Mouse (Mus musculus): ENCODE data around the gene Scn5a.

DNA sequence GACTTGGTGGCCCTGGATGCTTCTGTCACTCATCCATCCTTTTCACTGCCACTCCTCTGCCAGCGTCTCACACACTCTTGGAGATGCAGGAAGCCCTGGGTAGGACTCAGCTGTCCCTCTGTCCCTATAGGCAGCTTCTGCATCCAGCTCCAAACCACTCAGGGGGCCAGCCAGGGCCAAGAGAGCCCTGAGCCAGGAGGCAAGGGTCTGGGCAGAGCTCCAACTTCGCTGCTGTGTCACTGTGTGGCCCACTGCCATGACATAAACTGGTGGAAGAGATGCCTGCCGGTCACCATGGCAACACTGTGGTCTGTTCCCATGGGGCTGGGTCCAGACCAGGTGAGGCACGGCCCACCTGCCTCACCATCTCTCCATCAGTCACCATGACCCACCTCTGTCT is 41.0 kb downstream of the Scn5a start:
- TF ChIP-seq CTCF (IDR thresholded peaks at IDR 0.05; ENCODE audit: control insufficient read depth, insufficient read depth, insufficient read length): no peak
- no peak for TF ChIP-seq MAX (IDR thresholded peaks at IDR 0.05)
- no peak for TF ChIP-seq MYOD1 (IDR thresholded peaks at IDR 0.05; ENCODE audit: control insufficient read depth, insufficient read length, low read depth)
- TF ChIP-seq FOSL1 (IDR thresholded peaks at IDR 0.05; ENCODE audit: insufficient read depth, low read length, poor library complexity, severe bottlenecking): no peak
- no peak for TF ChIP-seq USF1 (IDR thresholded peaks at IDR 0.05; ENCODE audit: low read depth)

Measured in C2C12 (cell line).